Comparison of ENCODE assay signal across 11 mouse cellular contexts in genomic region chr10:58233054-58233739, GRCm38 (mm10). TPM values are rescaled to one million over a fixed set of nuclear protein-coding genes. Genes with fewer than 3 reads are reported as not detected.
DNase-seq lines count a peak whose midpoint lies in the region; ATAC-seq lines count a peak whose summit lies in the region.
"Not testable (repeated sequence)": the region's sequence is repeated elsewhere in the genome, so short reads cannot be mapped to it uniquely, and the experiment has no call there.
"Had no signal": no experiment of that assay in that cellular context is flagged by ENCODE, and none has a peak within 500 bp of the region (broad histone marks: within the 10 kb centered on the region; RNA-seq: fewer than 3 reads in every experiment).

No protein-coding gene starts in this region.

- 73% methylated on average over 9 of the region's 10 CpGs for WGBS in liver, embryonic 11.5 days
- 71% methylated on average over 10 of the region's 10 CpGs for WGBS in neural tube, embryonic 12.5 days

- H3K4me3 ChIP-seq in liver, embryonic 11.5 days (ENCODE audit: low read depth, low read length); neural tube, embryonic 12.5 days: not testable (repeated sequence)

- not testable (repeated sequence) for H3K27me3 ChIP-seq in liver, embryonic 11.5 days (replicated peaks; ENCODE audit: control insufficient read depth, insufficient read depth, low read length); neural tube, embryonic 12.5 days (replicated peaks)

- H3K4me2 ChIP-seq in liver, embryonic 11.5 days; neural tube, embryonic 12.5 days (replicated peaks): not testable (repeated sequence)

- not testable (repeated sequence) for H3K9me3 ChIP-seq in liver, embryonic 11.5 days (ENCODE audit: control insufficient read depth, low read length)
- H3K9me3 ChIP-seq in neural tube, embryonic 12.5 days: peaks cover 28% of the 10 kb centered on the region

- peak; percentile 41 to 44 for DNase-seq in gastrocnemius, postnatal 36 days
- peak; percentile 44 for DNase-seq in heart, postnatal 25 days (ENCODE audit: low spot score)
- DNase-seq in kidney, adult 18-20 months: peak; percentile 42
- DNase-seq in liver, embryonic 11.5 days (ENCODE audit: low spot score): not testable (repeated sequence)
- peak; percentile 46 to 58 for DNase-seq in lung, postnatal 4 days
- peak; percentile 58 for DNase-seq in urinary bladder, adult 2 months (ENCODE audit: low spot score)

- not testable (repeated sequence) for H3K4me1 ChIP-seq in liver, embryonic 11.5 days (replicated peaks; ENCODE audit: control insufficient read depth, insufficient read depth, low read length); neural tube, embryonic 12.5 days

- intact Hi-C loops in gastrocnemius, postnatal 36 days (cut with DNase I): loop anchor here (5.0 kb wide), 1 partner anchor 791 kb away; no protein-coding TSS in a partner anchor
- intact Hi-C loops in heart, postnatal 25 days (cut with DNase I): not testable (repeated sequence)

- H3K9ac ChIP-seq in liver, embryonic 11.5 days (ENCODE audit: low read depth, low read length); neural tube, embryonic 12.5 days: not testable (repeated sequence)

- H3K36me3 ChIP-seq in liver, embryonic 11.5 days (ENCODE audit: control insufficient read depth, insufficient read depth, low read length); neural tube, embryonic 12.5 days: not testable (repeated sequence)

- H3K27ac ChIP-seq in liver, embryonic 11.5 days (ENCODE audit: low read depth, low read length); neural tube, embryonic 12.5 days: not testable (repeated sequence)

- ATAC-seq in erythroblast, adult 5-6 weeks (replicated peaks; ENCODE audit: low FRiP score, poor library complexity, severe bottlenecking): peak; percentile 26; the same call in 1 of the 2 replicates
- ATAC-seq in liver, embryonic 11.5 days (replicated peaks; ENCODE audit: low FRiP score): peak; percentile 37
- ATAC-seq in neural tube, embryonic 12.5 days (ENCODE audit: low FRiP score, low read depth): peak; percentile 48

RNA-seq across cellular contexts. Expression of gene Duxf3, which starts 0.7 kb away (rescaled TPM):
- not detected in 2 replicates for total RNA-seq in erythroblast, adult 5-6 weeks (2015; ENCODE audit: low replicate concordance)
- not detected in 2 replicates for total RNA-seq in erythroblast, adult 5-6 weeks (2017; ENCODE audit: low replicate concordance)
- not detected for total RNA-seq in gastrocnemius, postnatal 36 days (2021)
- not detected for total RNA-seq in heart, postnatal 25 days (2021)
- polyA plus RNA-seq in liver, embryonic 11.5 days (2014; fragmentation: Nextera tagmentation; extraction: Ambion mirVana): not detected in 2 replicates
- polyA plus RNA-seq in neural tube, embryonic 12.5 days (2016; fragmentation: Nextera tagmentation; extraction: Ambion mirVana): not detected in 2 replicates
- not detected in 2 replicates for polyA plus RNA-seq in urinary bladder, adult 2 months (2012; rRNA removed)
- total RNA-seq: adrenal gland, postnatal 25 days; heart, postnatal 4 days had no signal
- polyA plus RNA-seq: macrophage had no signal

RNA-seq across cellular contexts. Expression of gene Gm4981, which starts 3.3 kb away (rescaled TPM):
- total RNA-seq in erythroblast, adult 5-6 weeks (2015; ENCODE audit: low replicate concordance): not detected in 2 replicates
- total RNA-seq in erythroblast, adult 5-6 weeks (2017; ENCODE audit: low replicate concordance): not detected in 2 replicates
- not detected for total RNA-seq in gastrocnemius, postnatal 36 days (2021)
- total RNA-seq in heart, postnatal 25 days (2021): not detected
- not detected in 2 replicates for polyA plus RNA-seq in liver, embryonic 11.5 days (2014; fragmentation: Nextera tagmentation; extraction: Ambion mirVana)
- not detected in 2 replicates for polyA plus RNA-seq in neural tube, embryonic 12.5 days (2016; fragmentation: Nextera tagmentation; extraction: Ambion mirVana)
- polyA plus RNA-seq in urinary bladder, adult 2 months (2012; rRNA removed): not detected in 2 replicates
- total RNA-seq: adrenal gland, postnatal 25 days; heart, postnatal 4 days had no signal
- polyA plus RNA-seq: macrophage had no signal

RNA-seq across cellular contexts. Expression of gene AW822073, which starts 8.5 kb away (rescaled TPM):
- not detected in 2 replicates for total RNA-seq in erythroblast, adult 5-6 weeks (2015; ENCODE audit: low replicate concordance)
- not detected in 2 replicates for total RNA-seq in erythroblast, adult 5-6 weeks (2017; ENCODE audit: low replicate concordance)
- not detected for total RNA-seq in gastrocnemius, postnatal 36 days (2021)
- total RNA-seq in heart, postnatal 25 days (2021): not detected
- not detected in 2 replicates for polyA plus RNA-seq in liver, embryonic 11.5 days (2014; fragmentation: Nextera tagmentation; extraction: Ambion mirVana)
- polyA plus RNA-seq in neural tube, embryonic 12.5 days (2016; fragmentation: Nextera tagmentation; extraction: Ambion mirVana): not detected in 2 replicates
- polyA plus RNA-seq in urinary bladder, adult 2 months (2012; rRNA removed): not detected in 2 replicates
- total RNA-seq: adrenal gland, postnatal 25 days; heart, postnatal 4 days had no signal
- polyA plus RNA-seq: macrophage had no signal

RNA-seq across cellular contexts. Expression of gene Gcc2, which starts 22.1 kb away (rescaled TPM):
- 6.0 and 16.9 TPM in 2 replicates for total RNA-seq in erythroblast, adult 5-6 weeks (2015; ENCODE audit: low replicate concordance)
- total RNA-seq in erythroblast, adult 5-6 weeks (2017; ENCODE audit: low replicate concordance): 8.5 and 23.1 TPM in 2 replicates
- 10 to 100 TPM; 15.1 to 24.0 TPM for total RNA-seq in gastrocnemius, postnatal 36 days (2021)
- total RNA-seq in heart, postnatal 25 days (2021): 10 to 100 TPM; 28.5 to 33.6 TPM
- 37.1 and 37.6 TPM in 2 replicates for polyA plus RNA-seq in liver, embryonic 11.5 days (2014; fragmentation: Nextera tagmentation; extraction: Ambion mirVana)
- 56.1 and 71.5 TPM in 2 replicates for polyA plus RNA-seq in neural tube, embryonic 12.5 days (2016; fragmentation: Nextera tagmentation; extraction: Ambion mirVana)
- 29.4 and 32.4 TPM in 2 replicates for polyA plus RNA-seq in urinary bladder, adult 2 months (2012; rRNA removed)
